Mouse (Mus musculus) ovary, adult 18-20 months (tissue): Measurements from ENCODE around the gene Pbld1.

ENCODE experiments used
- DNase-seq: peaks from one replicate; pipeline ENCODE4 v3.0.0; 2022; ENCODE audit warnings: low spot score, mixed read lengths

The Pbld1 gene

GRCm38 (mm10) chr10:63092616-63093550 lies 32.9 kb downstream of the Pbld1 start:
- DNase-seq, result no peak

- no peak for DNase-seq
Observed at GRCm38 (mm10) chr10:63096757-63097156, 36.8 kb downstream of the Pbld1 start.

- DNase-seq, result no peak
Observed at GRCm38 (mm10) chr10:63098191-63098590, 38.2 kb downstream of the Pbld1 start.

- DNase-seq, result no peak
Observed at GRCm38 (mm10) chr10:63099521-63099920, 39.6 kb downstream of the Pbld1 start, which contains the start of gene Atoh7. Gene Atoh7 (plus strand): TSS chr10:63099651.

GRCm38 (mm10) chr10:63099941-63100562 lies 40.1 kb downstream of the Pbld1 start:
- DNase-seq, result peak; percentile 29

GRCm38 (mm10) chr10:63100657-63101056 lies 40.7 kb downstream of the Pbld1 start:
- DNase-seq, result no peak

- DNase-seq, result no peak
Observed at GRCm38 (mm10) chr10:63113027-63113604, 53.2 kb downstream of the Pbld1 start.

- no peak for DNase-seq
Observed at GRCm38 (mm10) chr10:63113716-63114360, 53.9 kb downstream of the Pbld1 start.

- DNase-seq, result no peak
Observed at GRCm38 (mm10) chr10:63115881-63116280, 55.9 kb downstream of the Pbld1 start.

GRCm38 (mm10) chr10:63116376-63116775 lies 56.4 kb downstream of the Pbld1 start:
- DNase-seq, result no peak

- DNase-seq, result no peak
Observed at GRCm38 (mm10) chr10:63117583-63117982, 57.6 kb downstream of the Pbld1 start.

GRCm38 (mm10) chr10:63119916-63120315 lies 60.0 kb downstream of the Pbld1 start:
- DNase-seq, result no peak

- DNase-seq, result no peak
Observed at GRCm38 (mm10) chr10:63121961-63122360, 62.0 kb downstream of the Pbld1 start.

- no peak for DNase-seq
Observed at GRCm38 (mm10) chr10:63122516-63122915, 62.6 kb downstream of the Pbld1 start.

- DNase-seq, result no peak
Observed at GRCm38 (mm10) chr10:63123141-63123540, 63.2 kb downstream of the Pbld1 start.

GRCm38 (mm10) chr10:63124016-63124415 lies 64.1 kb downstream of the Pbld1 start:
- no peak for DNase-seq

GRCm38 (mm10) chr10:63125343-63125742 lies 65.4 kb downstream of the Pbld1 start:
- DNase-seq, result no peak

GRCm38 (mm10) chr10:63126116-63126515 lies 66.2 kb downstream of the Pbld1 start:
- DNase-seq, result no peak

GRCm38 (mm10) chr10:63127156-63127555 lies 67.2 kb downstream of the Pbld1 start:
- no peak for DNase-seq
